Mouse (Mus musculus): ENCODE data around the gene Dgke.
"Not testable (repeated sequence)": the region's sequence is repeated elsewhere in the genome, so short reads cannot be mapped to it uniquely, and the experiment has no call there.

Dgke gene

GRCm38 (mm10) chr11:89066750-89067149 is at the start of gene Dgke:
Dgke (minus strand) TSS chr11:89066850.
- no peak for DNase-seq (ENCODE audit: low read depth, low spot score)

- no peak for DNase-seq (ENCODE audit: low read depth, low spot score)
Observed at GRCm38 (mm10) chr11:89107180-89107807, 40.6 kb upstream of the Dgke start.

GRCm38 (mm10) chr11:89105823-89106222 is 39.2 kb upstream of the Dgke start:
- DNase-seq (ENCODE audit: low read depth, low spot score), result no peak

DNA sequence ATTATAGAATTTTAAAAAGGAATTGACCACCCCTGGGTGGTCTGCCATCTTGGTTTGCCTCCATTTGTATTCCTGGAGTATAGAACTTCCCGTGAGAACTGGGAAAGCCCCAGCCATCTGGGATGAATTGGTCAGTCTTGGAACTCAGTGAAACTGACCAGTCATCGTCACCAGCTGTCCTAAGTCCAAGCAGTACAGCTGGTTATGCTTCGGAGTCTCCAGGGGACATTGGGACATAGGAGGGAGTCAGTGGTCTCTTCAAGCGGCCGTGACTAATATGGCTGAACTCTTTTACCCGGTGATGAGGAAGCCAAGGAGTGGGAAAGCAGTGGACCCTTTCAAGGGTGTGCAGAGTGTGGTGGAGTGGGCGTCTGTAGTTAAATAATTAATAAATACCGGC is 38.6 kb upstream of the Dgke start:
- no peak for DNase-seq (ENCODE audit: low read depth, low spot score)

DNA sequence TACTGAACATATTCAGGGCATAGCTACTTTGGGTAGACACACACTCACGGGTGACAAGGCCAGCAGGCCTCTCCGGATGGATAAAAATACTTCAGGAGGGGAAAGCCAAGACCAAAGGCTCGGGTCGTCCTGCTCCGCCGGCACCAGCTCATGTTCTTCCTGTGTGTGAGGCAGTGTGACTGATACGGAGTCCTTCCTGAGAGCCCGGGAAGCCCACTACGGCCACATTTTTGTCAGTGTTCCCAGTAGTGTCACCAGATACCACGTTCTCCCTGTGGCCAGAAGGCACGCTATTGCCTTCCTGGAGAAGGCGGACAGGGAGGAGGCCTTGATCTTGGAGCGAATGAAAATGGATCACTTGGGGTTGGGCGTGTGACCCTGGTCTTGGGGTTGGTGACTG is 36.5 kb upstream of the Dgke start:
- no peak for DNase-seq (ENCODE audit: low read depth, low spot score)

GRCm38 (mm10) chr11:89100826-89101321 is 34.2 kb upstream of the Dgke start:
- DNase-seq (ENCODE audit: low read depth, low spot score), result no peak

DNA sequence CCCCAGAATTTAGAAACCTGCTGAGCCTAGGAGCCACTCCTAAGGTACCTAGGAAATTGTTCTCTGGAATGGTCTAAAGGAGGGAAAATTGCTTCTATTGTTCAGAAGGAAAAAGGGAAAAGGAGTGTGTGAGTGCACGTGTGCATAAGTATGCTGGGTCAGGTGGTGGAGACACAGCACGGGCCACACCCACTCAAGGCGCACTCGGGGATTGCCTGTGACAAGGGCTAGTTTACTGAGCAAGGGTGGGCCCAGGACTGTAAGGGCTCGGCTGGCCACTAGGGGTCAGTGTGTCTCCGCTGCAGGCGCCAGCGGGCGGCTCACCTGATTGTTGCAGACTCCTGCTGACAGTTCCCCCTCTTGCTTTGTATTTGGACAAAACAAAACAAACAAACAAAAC is 33.8 kb upstream of the Dgke start:
- peak; percentile 68 for DNase-seq (ENCODE audit: low read depth, low spot score)

- no peak for DNase-seq (ENCODE audit: low read depth, low spot score)
Observed at GRCm38 (mm10) chr11:89098930-89099329, 32.3 kb upstream of the Dgke start.

- DNase-seq (ENCODE audit: low read depth, low spot score), result no peak
Observed at GRCm38 (mm10) chr11:89098083-89098835, 31.6 kb upstream of the Dgke start.

DNA sequence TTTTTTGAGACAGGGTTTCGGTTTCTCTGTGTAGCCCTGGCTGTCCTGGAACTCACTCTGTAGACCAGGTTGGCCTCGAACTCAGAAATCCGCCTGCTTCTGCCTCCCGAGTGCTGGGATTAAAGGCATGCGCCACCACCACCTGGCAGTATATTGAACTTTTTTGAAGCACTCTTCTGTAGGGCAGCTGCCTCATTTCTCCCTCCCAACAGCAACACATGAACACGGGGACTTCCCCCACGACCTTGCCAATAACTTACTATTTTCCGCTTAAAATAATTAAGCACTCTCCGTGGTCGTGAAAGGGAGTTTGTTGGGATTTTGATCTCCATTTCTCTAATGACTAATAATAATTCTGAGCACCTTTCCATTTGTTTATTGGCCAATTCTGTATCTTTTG is 30.6 kb upstream of the Dgke start:
- not testable (repeated sequence) for DNase-seq (ENCODE audit: low read depth, low spot score)

DNA sequence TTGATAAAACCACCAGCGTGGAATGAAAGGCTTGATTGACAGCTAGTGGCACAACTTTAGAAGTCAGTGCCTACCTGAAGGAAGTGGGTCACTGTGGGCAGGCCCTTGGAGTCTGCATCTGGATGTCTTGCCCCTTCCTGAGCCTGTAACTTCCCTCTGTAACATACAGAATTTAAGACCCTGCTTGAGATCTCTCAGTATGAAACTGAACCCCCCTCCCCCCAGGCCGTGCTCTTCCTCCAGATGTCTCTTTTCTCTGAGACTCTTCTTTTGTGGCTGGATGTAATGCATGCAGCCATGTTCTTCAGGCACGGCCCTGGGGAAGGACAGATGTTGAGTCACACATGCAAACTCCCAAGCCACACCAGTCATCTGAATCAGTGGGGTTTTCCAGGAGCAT is 28.7 kb upstream of the Dgke start:
- DNase-seq (ENCODE audit: low read depth, low spot score), result no peak

- DNase-seq (ENCODE audit: low read depth, low spot score), result no peak
Observed at GRCm38 (mm10) chr11:89092714-89093113, 26.1 kb upstream of the Dgke start.

DNA sequence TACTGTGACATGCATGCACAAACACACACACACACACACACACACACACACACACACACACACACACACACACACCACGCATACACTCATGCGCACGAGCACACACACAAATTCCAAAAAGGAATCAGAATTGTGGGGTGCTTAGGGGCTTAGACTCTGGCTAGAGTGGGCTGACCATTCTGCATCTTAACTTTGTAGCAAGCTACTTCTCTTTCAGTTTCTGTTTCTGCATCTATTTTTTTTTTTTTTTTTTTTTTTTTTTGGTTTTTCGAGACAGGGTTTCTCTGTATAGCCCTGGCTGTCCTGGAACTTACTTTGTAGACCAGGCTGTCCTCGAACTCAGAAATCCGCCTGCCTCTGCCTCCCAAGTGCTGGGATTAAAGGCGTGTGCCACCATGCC is 23.7 kb upstream of the Dgke start:
- DNase-seq (ENCODE audit: low read depth, low spot score), result not testable (repeated sequence)

GRCm38 (mm10) chr11:89088754-89089153 is 22.1 kb upstream of the Dgke start:
- DNase-seq (ENCODE audit: low read depth, low spot score), result no peak

GRCm38 (mm10) chr11:89086208-89086809 is 19.7 kb upstream of the Dgke start:
- DNase-seq (ENCODE audit: low read depth, low spot score), result no peak

- no peak for DNase-seq (ENCODE audit: low read depth, low spot score)
Observed at GRCm38 (mm10) chr11:89084601-89085000, 18.0 kb upstream of the Dgke start.

GRCm38 (mm10) chr11:89082691-89083090 is 16.0 kb upstream of the Dgke start:
- DNase-seq (ENCODE audit: low read depth, low spot score), result not testable (repeated sequence)

GRCm38 (mm10) chr11:89081906-89082305 is 15.3 kb upstream of the Dgke start:
- not testable (repeated sequence) for DNase-seq (ENCODE audit: low read depth, low spot score)

- no peak for DNase-seq (ENCODE audit: low read depth, low spot score)
Observed at GRCm38 (mm10) chr11:89078996-89079680, 12.5 kb upstream of the Dgke start.

DNA sequence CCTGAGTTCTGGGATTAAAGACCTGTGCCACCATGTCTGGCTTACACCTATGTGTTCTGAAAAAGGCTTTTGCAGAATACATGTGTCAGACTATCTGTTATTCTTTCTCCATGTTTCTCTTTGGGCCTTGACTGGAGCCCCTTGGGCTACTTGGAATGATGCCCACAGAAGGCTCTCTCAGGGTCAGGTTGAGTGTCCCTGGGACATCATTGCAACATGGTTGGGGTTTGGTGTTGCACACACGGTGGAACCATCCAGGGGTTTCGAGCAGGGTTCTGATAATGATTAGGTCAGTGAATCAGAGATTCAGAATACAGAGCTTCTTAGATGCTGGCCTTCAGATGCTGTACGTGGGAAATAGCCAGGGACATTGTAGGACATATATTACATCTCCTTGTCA is 11.7 kb upstream of the Dgke start:
- no peak for DNase-seq (ENCODE audit: low read depth, low spot score)

GRCm38 (mm10) chr11:89077601-89078000 is 11.0 kb upstream of the Dgke start:
- no peak for DNase-seq (ENCODE audit: low read depth, low spot score)

- DNase-seq (ENCODE audit: low read depth, low spot score), result no peak
Observed at GRCm38 (mm10) chr11:89076370-89076821, 9.7 kb upstream of the Dgke start.
